Mouse (Mus musculus): ENCODE results near the gene Erf. TPM values are rescaled to one million over a fixed set of nuclear protein-coding genes. Genes with fewer than 3 reads are reported as not detected.

Gene Erf
- total and polyA plus RNA-seq, 2 experiments from 2014 or later, result 3.7 to 11.8 TPM

GRCm38 (mm10) chr7:25275555-25276298 lies 25.2 kb upstream of the Erf start:
- DNase-seq (no peak), ATAC-seq (no peak)
- no peaks in the 10 kb centered on the region for H3K9me3 ChIP-seq (ENCODE audit: low read length)
- 68% methylated on average over 9 of the region's 9 CpGs for whole genome bisulfite sequencing
- H3K4me3 ChIP-seq (ENCODE audit: low read depth, low read length), result no peak overlapping the region
- peaks cover 33% of the 10 kb centered on the region for H3K36me3 ChIP-seq (ENCODE audit: insufficient read depth)
- TF ChIP-seq CTCF (IDR thresholded peaks at IDR 0.05; ENCODE audit: low read depth), result no peak
- H3K27me3 ChIP-seq (ENCODE audit: insufficient read depth, low read length), result no peaks in the 10 kb centered on the region
- peaks cover 17% of the 10 kb centered on the region for H3K4me1 ChIP-seq (ENCODE audit: insufficient read depth)
- no peak overlapping the region for H3K4me2 ChIP-seq (ENCODE audit: low read depth)
- H3K27ac ChIP-seq (ENCODE audit: low read depth, low read length), result no peak overlapping the region
- no peak overlapping the region; the same call in 1 of the 2 replicates for H3K9ac ChIP-seq

DNA sequence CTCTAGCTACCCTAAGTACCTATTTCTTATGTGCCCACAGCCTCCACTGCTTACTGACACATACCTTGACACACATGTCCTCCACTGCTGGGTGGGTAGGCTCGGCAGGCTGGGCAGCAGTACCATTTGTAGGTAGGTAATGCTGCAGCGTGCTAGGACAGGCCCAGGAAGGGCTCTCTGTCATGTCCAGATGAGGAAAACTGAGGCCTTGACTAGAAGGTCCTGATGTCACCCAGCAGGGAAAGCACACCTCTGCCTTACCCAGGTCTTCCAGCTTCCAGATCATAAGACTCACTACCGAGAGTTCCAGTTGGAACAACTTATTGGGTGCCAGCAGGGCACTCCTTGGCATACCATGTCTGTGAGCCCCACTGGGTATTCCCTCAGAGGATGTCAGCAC lies 24.4 kb upstream of the Erf start:
- TF ChIP-seq CTCF (IDR thresholded peaks at IDR 0.05; ENCODE audit: low read depth), result no peak
- 92% methylated on average over 3 of the region's 3 CpGs for WGBS
- H3K9ac ChIP-seq, result 0 out of 2 replicates have a peak overlapping the region, but pooled peaks have one; percentile 2
- no peak overlapping the region for H3K4me3 ChIP-seq (ENCODE audit: low read depth, low read length)
- no peak overlapping the region for H3K4me2 ChIP-seq (ENCODE audit: low read depth)
- DNase-seq, result no peak
- no peaks in the 10 kb centered on the region for H3K9me3 ChIP-seq (ENCODE audit: low read length)
- no peaks in the 10 kb centered on the region for H3K27me3 ChIP-seq (ENCODE audit: insufficient read depth, low read length)
- no peak overlapping the region for H3K27ac ChIP-seq (ENCODE audit: low read depth, low read length)
- ATAC-seq, result no peak
- peaks cover 12% of the 10 kb centered on the region for H3K4me1 ChIP-seq (ENCODE audit: insufficient read depth)
- H3K36me3 ChIP-seq (ENCODE audit: insufficient read depth), result peaks cover 34% of the 10 kb centered on the region

DNA sequence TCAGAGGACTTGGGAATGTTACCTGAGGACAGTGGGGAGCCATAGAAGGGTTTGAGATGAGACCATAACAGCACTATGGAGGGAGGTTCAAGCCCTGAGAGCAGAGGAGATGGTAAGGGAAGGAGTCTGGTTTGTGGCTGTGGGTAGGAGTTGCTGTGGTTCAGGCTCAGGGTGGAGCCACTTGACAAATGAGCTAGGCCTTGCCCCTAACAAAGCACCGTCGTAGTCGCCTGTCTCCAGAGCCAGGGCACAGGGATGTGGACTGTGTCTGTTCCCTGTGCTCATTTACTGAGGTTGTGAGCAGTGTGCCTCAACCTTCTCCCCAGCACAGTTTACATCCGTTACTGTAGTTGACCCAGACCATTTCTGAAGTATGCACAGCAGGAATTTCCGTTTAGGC lies 24.0 kb upstream of the Erf start:
- 61% methylated on average over 5 of the region's 5 CpGs for WGBS
- H3K9me3 ChIP-seq (ENCODE audit: low read length), result no peaks in the 10 kb centered on the region
- H3K4me2 ChIP-seq (ENCODE audit: low read depth), result no peak overlapping the region
- no peak overlapping the region for H3K27ac ChIP-seq (ENCODE audit: low read depth, low read length)
- no peak for DNase-seq
- H3K36me3 ChIP-seq (ENCODE audit: insufficient read depth), result peaks cover 34% of the 10 kb centered on the region
- TF ChIP-seq CTCF (IDR thresholded peaks at IDR 0.05; ENCODE audit: low read depth), result no peak
- H3K9ac ChIP-seq, result 0 out of 2 replicates have a peak overlapping the region, but pooled peaks have one; percentile 2
- no peaks in the 10 kb centered on the region for H3K27me3 ChIP-seq (ENCODE audit: insufficient read depth, low read length)
- ATAC-seq, result no peak
- H3K4me3 ChIP-seq (ENCODE audit: low read depth, low read length), result no peak overlapping the region
- H3K4me1 ChIP-seq (ENCODE audit: insufficient read depth), result peaks cover 14% of the 10 kb centered on the region

DNA sequence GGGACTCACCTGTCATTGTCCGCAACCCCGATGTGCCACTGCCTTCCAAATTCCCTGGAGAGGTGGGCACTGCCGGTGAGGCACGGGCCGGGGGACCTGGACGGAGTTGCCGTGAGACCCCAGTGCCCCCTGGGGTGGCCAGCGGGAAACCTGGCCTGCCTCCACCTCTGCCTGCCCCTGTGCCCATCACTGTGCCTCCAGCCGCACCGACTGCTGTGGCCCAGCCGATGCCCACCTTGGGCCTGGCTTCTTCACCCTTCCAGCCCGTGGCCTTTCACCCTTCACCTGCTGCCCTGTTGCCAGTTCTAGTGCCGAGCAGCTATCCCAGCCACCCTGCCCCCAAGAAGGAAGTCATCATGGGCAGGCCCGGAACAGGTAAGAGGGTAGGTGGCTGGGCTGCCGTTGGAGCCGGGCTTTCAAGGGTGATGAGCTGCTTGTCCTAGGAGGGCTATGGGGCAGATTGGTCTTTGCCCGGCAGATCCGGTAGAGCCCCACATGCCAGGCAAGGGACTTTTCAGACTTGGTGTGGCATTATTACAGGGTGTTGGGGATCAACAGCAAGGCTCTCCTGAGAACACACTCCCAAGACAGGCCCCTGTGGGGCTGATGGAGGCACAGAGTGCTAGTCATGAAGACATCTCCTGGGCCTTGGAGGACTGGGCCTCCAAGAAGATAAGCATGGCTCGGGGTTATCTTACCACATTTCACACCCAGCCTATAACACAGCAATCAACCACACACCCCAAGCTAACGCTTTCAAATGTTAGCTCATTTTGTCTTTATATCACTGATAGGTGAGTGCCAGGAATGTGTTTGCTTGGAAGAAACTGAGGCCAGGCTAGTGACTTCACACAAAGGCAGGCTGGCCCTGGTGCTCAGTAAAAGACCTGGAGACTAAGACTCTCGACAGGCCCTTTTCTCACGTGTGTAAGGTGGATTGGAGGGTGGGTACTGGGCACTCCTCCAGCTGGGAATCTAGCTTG lies 23.0 kb upstream of the Erf start:
- no peak for DNase-seq
- no peak for TF ChIP-seq CTCF (IDR thresholded peaks at IDR 0.05; ENCODE audit: low read depth)

DNA sequence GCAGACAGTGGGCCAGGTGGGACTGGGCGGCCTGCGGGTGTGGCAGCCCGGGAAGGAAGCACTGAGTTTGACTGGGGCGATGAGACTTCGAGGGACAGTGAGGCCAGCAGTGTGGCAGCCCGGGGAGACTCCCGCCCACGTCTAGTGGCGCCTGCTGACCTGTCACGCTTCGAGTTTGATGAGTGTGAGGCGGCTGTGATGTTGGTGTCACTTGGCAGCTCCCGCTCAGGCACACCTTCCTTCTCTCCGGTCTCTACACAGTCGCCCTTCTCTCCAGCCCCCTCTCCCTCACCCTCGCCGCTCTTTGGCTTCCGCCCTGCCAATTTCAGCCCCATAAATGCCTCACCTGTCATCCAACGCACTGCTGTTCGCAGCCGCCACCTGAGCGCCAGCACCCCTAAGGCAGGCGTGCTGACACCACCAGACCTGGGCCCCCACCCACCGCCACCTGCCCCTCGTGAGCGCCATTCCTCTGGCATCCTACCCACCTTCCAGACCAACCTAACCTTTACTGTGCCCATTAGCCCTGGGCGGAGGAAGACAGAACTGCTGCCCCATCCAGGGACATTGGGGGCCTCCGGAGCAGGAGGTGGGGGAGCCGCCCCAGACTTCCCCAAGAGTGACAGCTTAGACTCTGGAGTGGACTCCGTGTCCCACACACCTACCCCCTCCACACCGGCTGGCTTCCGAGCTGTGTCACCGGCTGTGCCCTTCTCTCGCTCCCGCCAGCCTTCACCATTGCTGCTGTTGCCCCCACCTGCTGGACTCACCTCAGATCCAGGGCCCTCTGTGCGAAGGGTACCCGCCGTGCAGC lies 22.1 kb upstream of the Erf start:
- Histone ChIP-seq H3K4me3 (ENCODE audit: low read depth, low read length) (no peak overlapping the region), H3K27me3 (ENCODE audit: insufficient read depth, low read length) (no peaks in the 10 kb centered on the region), H3K36me3 (ENCODE audit: insufficient read depth) (peaks cover 34% of the 10 kb centered on the region), H3K4me2 (ENCODE audit: low read depth) (no peak overlapping the region), H3K9me3 (ENCODE audit: low read length) (no peaks in the 10 kb centered on the region), H3K4me1 (ENCODE audit: insufficient read depth) (peaks cover 18% of the 10 kb centered on the region), H3K27ac (ENCODE audit: low read depth, low read length) (no peak overlapping the region), H3K9ac (no peak overlapping the region)
- 89% methylated on average over 38 of the region's 38 CpGs for WGBS
- no peak for DNase-seq
- no peak for TF ChIP-seq CTCF (IDR thresholded peaks at IDR 0.05; ENCODE audit: low read depth)
- ATAC-seq, result no peak

More for the DNA sequence above, 23.0 kb upstream of the Erf start:
- H3K27ac ChIP-seq (ENCODE audit: low read depth, low read length), result no peak overlapping the region
- H3K4me1 ChIP-seq (ENCODE audit: insufficient read depth), result peaks cover 21% of the 10 kb centered on the region
- 0 out of 2 replicates have a peak overlapping the region, but pooled peaks have one; percentile 2 for H3K9ac ChIP-seq
- H3K27me3 ChIP-seq (ENCODE audit: insufficient read depth, low read length), result no peaks in the 10 kb centered on the region
- 90% methylated on average over 22 of the region's 22 CpGs for WGBS
- no peak for ATAC-seq
- H3K4me2 ChIP-seq (ENCODE audit: low read depth), result no peak overlapping the region
- no peaks in the 10 kb centered on the region for H3K9me3 ChIP-seq (ENCODE audit: low read length)
- no peak overlapping the region for H3K4me3 ChIP-seq (ENCODE audit: low read depth, low read length)
- H3K36me3 ChIP-seq (ENCODE audit: insufficient read depth), result peaks cover 34% of the 10 kb centered on the region

- Histone ChIP-seq H3K4me3 (ENCODE audit: low read depth, low read length) (no peak overlapping the region), H3K9me3 (ENCODE audit: low read length) (no peaks in the 10 kb centered on the region), H3K4me1 (ENCODE audit: insufficient read depth) (peaks cover 14% of the 10 kb centered on the region), H3K36me3 (ENCODE audit: insufficient read depth) (peaks cover 34% of the 10 kb centered on the region), H3K9ac (no peak overlapping the region), H3K27me3 (ENCODE audit: insufficient read depth, low read length) (no peaks in the 10 kb centered on the region), H3K27ac (ENCODE audit: low read depth, low read length) (no peak overlapping the region), H3K4me2 (ENCODE audit: low read depth) (no peak overlapping the region)
- DNase-seq, result no peak
- 90% methylated on average over 30 of the region's 30 CpGs for WGBS
- ATAC-seq, result no peak
- TF ChIP-seq CTCF (IDR thresholded peaks at IDR 0.05; ENCODE audit: low read depth), result no peak
Measured at GRCm38 (mm10) chr7:25271651-25272444, 21.3 kb upstream of the Erf start.
